Mouse (Mus musculus) lung, postnatal 10 days (tissue): ENCODE data around the gene 1700047I17Rik2.
"Not testable (repeated sequence)": the region's sequence is repeated elsewhere in the genome, so short reads cannot be mapped to it uniquely, and the experiment has no call there.

Experiments
- DNase-seq: peaks from one replicate; pipeline ENCODE4 v3.0.0; 2021

1700047I17Rik2 gene

DNA sequence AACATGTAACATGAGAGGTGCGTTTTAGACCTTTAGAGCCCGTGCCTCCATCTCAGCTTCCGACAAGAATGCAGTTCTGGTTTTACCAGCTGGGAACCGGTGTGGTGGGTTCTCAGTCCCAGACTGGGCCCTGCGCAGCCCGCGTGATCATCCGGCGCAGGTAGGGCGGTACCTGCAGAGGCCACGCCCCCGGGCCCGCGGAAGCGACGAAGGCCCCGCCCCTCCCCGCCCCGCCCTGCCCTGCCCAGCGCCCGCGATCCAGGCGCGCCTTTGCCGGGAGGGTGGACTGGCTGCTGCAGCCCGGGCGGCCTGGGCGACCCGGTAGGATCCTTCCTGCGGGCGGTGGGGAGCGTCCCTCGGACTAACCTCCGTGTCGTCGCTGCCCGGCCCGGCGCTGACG lies at the start of gene 1700047I17Rik2:
TSS of gene 1700047I17Rik2 (plus strand) at position 287 of the 400 bp plus-strand sequence.
- not testable (repeated sequence) for DNase-seq

DNA sequence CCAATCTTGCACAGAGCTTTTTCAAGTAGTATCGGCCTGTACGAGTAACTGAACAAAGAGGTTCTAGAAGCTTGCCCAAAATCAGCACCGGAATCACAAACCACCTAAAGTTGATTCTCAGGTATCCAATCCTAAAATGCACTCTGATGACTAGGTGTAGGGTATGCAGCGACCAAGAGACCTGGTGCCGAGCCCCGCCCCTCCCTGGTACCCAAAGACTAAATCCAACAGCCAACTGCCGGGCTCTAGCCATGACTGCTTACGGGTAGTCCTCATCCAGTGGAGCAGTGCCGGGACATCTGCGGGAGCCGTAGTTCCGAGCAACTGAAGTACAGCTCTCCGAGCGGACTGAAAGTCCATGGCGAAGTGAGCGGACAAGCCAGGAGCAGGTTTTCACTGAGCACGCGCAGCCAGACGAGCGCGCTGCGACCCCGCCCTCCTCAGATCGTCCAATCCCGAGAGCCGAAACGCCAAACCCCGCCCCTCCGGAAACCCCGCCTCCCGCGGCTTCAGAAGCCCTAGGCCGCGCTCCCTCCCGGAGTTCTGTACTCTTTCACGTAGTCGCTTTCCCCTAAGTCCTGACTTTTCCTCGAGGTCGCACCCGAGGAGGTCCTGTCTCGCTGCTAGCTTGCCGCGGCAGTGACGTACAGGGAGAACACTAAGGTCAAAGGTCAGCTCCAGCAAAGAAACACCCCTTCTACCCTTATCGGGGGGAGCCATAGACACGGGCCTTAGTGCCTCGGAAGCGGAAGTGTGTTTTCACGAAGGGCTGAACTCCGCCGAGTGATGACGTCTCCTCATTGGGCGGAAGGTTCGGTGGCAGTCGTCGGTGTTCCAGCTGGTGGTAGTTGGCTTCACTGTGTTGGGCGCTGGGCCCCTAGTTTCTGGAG lies 44.6 kb upstream of the 1700047I17Rik2 start, which contains the start of gene Srp54b:
TSS of gene Srp54b (plus strand) at position 546 of the 890 bp plus-strand sequence.
- DNase-seq = not testable (repeated sequence)

DNA sequence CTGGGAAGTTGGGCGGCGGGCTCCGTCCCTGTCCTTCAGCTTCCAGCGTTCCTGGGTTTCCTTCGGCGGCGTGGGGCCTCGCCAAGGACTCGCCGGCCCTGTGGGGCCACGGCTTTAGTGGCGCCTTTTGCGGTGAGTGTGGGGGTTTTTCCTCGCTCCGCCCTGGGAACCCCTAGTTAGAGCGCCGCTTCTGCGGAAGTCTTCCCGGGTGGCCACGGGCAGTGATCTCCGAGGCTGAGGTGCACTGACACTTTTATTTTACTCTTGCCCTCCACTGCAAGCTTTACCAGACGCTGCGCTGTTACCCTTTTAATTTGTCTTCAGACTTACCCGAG lies 44.0 kb upstream of the 1700047I17Rik2 start:
- DNase-seq = not testable (repeated sequence)

DNA sequence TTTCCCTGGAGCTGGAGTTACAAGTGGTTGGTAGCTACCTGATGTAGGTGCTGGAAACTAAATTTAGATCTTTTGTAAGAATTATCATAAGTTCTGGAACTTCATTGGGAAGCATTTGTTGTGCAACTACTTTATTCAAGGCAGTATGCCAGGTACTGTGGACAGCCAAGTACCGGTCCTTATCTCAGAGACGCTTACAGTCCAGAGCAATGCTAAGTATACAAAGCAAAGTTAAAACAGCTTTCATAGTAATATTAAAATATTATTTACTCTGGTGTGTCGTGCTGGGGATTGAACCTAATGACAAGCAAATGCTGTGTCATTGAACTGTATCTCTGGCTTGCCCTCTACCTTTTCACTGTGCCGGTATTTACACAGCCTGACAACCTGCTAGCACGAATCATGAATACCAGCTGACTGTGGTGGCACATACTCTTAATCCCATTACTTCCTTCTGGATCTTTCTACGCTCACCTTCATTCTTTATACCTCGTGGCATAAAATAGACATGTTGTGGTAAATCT lies 32.3 kb upstream of the 1700047I17Rik2 start:
- not testable (repeated sequence) for DNase-seq

DNA sequence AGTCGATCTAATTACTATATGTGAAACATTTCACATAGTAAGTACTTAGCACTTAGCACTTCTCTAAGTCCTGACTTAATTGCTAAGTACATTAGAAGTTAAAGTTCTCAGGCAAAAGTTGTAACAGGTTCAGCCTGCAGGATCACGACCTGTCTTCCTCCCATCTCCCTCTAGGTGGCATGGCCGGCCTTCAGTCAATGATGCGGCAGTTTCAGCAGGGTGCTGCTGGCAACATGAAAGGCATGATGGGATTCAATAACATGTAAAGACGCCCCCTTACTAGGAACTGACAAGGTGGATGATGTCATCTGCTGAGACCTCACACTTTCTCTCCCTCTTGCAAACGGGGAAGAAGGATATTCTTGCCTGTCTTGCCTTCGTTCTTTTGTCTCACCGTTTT lies 11.7 kb upstream of the 1700047I17Rik2 start:
- not testable (repeated sequence) for DNase-seq

DNA sequence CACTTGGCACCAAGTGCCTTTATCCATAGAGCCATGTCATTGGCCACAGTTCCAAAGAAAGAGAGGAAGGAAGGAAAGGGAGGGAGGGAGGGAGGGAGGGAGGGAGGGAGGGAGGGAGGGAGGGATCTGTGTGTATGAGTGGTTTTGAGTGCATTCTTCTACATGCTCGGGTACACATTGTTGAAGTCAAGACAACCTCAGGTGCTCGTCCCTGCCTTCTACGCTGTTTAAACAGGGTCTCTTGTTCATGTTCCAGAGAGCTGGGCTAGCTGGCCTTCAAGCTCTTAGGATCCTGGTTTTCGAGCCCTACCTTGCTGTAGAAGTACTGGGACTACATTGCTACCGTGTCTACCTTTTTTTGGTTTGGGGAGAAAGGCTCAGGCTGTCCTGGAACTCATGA lies 10.3 kb upstream of the 1700047I17Rik2 start:
- DNase-seq = not testable (repeated sequence)

DNA sequence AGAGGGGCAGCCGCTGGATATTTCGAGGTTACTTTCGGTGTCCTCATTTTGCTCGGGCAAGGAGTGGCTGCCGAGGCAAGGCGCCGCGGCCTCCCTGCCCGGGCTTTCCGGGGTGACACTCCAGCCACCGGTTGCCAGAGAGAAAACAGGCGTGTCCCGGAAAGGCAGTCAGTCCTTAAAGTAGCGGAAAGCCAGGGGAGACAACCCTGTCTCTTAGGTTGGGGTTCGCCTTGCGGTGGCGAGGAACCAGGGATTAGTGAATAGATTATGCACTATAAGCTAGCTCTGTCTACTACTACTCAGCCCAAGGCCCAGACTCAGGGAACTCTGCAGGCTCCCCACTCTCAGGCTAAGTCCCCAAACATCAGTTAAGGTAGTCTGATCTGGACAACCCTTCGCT lies 407 bp downstream of the 1700047I17Rik2 start:
- not testable (repeated sequence) for DNase-seq

DNA sequence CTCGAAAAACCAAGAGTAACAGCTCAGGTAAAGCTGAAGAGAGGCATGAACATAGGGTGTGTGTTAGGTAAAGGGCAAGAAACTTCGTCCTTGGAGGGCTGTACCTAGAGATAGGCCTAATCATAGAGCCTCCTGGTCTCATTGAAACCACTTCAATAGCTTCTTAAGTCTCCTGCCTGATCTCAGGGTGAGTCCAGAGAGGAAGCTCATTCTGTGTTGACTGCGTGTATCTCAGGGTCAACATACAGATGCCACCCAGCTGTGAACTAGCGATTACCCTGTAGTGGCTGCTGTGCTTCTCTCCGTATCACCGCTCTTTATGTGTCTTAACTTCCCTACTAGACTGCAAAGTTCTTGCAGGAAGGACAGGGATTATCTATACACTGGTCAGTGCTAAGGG lies 13.6 kb downstream of the 1700047I17Rik2 start:
- DNase-seq = not testable (repeated sequence)

DNA sequence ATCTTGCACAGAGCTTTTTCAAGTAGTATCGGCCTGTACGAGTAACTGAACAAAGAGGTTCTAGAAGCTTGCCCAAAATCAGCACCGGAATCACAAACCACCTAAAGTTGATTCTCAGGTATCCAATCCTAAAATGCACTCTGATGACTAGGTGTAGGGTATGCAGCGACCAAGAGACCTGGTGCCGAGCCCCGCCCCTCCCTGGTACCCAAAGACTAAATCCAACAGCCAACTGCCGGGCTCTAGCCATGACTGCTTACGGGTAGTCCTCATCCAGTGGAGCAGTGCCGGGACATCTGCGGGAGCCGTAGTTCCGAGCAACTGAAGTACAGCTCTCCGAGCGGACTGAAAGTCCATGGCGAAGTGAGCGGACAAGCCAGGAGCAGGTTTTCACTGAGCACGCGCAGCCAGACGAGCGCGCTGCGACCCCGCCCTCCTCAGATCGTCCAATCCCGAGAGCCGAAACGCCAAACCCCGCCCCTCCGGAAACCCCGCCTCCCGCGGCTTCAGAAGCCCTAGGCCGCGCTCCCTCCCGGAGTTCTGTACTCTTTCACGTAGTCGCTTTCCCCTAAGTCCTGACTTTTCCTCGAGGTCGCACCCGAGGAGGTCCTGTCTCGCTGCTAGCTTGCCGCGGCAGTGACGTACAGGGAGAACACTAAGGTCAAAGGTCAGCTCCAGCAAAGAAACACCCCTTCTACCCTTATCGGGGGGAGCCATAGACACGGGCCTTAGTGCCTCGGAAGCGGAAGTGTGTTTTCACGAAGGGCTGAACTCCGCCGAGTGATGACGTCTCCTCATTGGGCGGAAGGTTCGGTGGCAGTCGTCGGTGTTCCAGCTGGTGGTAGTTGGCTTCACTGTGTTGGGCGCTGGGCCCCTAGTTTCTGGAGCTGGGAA lies 30.5 kb downstream of the 1700047I17Rik2 start, which contains the start of gene Srp54c:
TSS of gene Srp54c (plus strand) at position 543 of the 894 bp plus-strand sequence.
- not testable (repeated sequence) for DNase-seq

DNA sequence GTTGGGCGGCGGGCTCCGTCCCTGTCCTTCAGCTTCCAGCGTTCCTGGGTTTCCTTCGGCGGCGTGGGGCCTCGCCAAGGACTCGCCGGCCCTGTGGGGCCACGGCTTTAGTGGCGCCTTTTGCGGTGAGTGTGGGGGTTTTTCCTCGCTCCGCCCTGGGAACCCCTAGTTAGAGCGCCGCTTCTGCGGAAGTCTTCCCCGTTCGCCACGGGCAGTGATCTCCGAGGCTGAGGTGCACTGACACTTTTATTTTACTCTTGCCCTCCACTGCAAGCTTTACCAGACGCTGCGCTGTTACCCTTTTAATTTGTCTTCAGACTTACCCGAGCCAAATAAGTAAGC lies 31.1 kb downstream of the 1700047I17Rik2 start:
- DNase-seq = not testable (repeated sequence)

DNA sequence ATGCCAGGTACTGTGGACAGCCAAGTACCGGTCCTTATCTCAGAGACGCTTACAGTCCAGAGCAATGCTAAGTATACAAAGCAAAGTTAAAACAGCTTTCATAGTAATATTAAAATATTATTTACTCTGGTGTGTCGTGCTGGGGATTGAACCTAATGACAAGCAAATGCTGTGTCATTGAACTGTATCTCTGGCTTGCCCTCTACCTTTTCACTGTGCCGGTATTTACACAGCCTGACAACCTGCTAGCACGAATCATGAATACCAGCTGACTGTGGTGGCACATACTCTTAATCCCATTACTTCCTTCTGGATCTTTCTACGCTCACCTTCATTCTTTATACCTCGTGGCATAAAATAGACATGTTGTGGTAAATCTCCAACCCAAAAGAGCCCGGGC lies 42.9 kb downstream of the 1700047I17Rik2 start:
- DNase-seq = not testable (repeated sequence)

DNA sequence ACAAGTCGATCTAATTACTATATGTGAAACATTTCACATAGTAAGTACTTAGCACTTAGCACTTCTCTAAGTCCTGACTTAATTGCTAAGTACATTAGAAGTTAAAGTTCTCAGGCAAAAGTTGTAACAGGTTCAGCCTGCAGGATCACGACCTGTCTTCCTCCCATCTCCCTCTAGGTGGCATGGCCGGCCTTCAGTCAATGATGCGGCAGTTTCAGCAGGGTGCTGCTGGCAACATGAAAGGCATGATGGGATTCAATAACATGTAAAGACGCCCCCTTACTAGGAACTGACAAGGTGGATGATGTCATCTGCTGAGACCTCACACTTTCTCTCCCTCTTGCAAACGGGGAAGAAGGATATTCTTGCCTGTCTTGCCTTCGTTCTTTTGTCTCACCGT lies 62.6 kb downstream of the 1700047I17Rik2 start:
- not testable (repeated sequence) for DNase-seq

DNA sequence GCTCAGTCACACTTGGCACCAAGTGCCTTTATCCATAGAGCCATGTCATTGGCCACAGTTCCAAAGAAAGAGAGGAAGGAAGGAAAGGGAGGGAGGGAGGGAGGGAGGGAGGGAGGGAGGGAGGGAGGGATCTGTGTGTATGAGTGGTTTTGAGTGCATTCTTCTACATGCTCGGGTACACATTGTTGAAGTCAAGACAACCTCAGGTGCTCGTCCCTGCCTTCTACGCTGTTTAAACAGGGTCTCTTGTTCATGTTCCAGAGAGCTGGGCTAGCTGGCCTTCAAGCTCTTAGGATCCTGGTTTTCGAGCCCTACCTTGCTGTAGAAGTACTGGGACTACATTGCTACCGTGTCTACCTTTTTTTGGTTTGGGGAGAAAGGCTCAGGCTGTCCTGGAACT lies 64.0 kb downstream of the 1700047I17Rik2 start:
- DNase-seq = not testable (repeated sequence)
